Mouse (Mus musculus) liver, adult 2 months (tissue): ENCODE data around the gene Gm11037.

Experiments used
- CTCF ChIP-seq: fragments of 200-500 bp; IDR thresholded peaks from 2 replicates; pipeline ENCODE4 v1.5.1; 2011; ENCODE audit warnings: low read depth, low read length, control low read depth
- POLR2A ChIP-seq: fragments of 200-500 bp; IDR thresholded peaks from 2 replicates; pipeline ENCODE4 v1.6.1; 2011; ENCODE audit warnings: low read length, control low read depth; ENCODE audit not compliant: insufficient read depth; ENCODE audit errors: extremely low read depth

DNA sequence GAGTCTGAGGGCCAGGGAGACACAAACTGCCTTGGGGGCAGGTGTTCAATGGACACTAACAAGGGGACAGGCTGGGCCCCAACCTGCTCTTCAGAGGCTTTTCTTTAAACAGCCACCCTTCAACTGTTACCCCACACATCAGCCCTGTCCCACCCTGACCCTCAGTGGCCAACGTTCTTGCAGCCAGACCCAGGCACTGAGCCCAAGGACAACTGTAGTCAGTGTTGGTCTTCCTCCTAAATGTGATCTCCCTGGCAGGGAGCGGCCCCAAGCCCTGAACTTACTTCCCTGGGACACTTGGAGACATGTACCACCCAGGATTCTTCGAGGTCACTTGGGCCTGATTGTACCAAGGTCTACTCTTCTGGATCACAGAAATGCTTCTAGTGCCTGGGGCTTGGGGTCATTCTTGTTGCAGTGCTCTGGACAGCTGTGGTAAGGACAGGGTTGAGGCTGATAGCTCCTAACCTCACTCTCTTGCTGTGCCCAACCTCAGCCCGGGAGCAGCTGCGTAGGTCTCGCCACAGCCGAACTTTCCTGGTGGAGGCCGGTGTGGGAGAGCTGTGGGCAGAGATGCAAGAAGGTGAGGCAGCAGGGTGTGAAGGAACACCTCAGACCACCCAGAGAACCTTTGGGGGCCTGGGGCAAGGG lies 8.2 kb downstream of the Gm11037 start:
- TF ChIP-seq POLR2A (no peak), CTCF (no peak)
